Mouse (Mus musculus) gastrocnemius, adult 8-10 months (tissue): ENCODE measurements around the gene Anxa3. TPM values are rescaled to one million over a fixed set of nuclear protein-coding genes. Genes with fewer than 3 reads are reported as not detected.

Experiments
- DNase-seq, 2 experiments: peaks; one replicate each; pipeline ENCODE4 v3.0.0; 2022; ENCODE audit warnings: low spot score in 2 of 2
- total RNA-seq, 4 experiments: library from RNA; stranded (reverse); gene quantifications; 2 replicates each; pipeline ENCODE4 v1.2.4; 2022

The Anxa3 gene
- 10 to 100 TPM in 2 of 4 experiments, 1 to 10 TPM in 2; 6.2 to 12.2 (median 10.0) TPM for total RNA-seq

- DNase-seq = peak; percentile 10 to 41
These were observed at the start of gene Anxa3 for GRCm38 (mm10) chr5:96792936-96793718. TSS of gene Anxa3 (plus strand) at chr5:96793339.

GRCm38 (mm10) chr5:96747195-96747984, 45.7 kb upstream of the Anxa3 start:
- DNase-seq = no peak

- DNase-seq = no peak
These were observed 35.5 kb upstream of the Anxa3 start for GRCm38 (mm10) chr5:96757615-96758014.

- DNase-seq = no peak
These were observed 31.1 kb upstream of the Anxa3 start for GRCm38 (mm10) chr5:96762021-96762420.

- peak; percentile 18 to 24 for DNase-seq
These were observed 24.2 kb upstream of the Anxa3 start for GRCm38 (mm10) chr5:96768846-96769471.

GRCm38 (mm10) chr5:96783506-96784288, 9.4 kb upstream of the Anxa3 start:
- no peak for DNase-seq

- no peak for DNase-seq
These were observed 8.0 kb upstream of the Anxa3 start for GRCm38 (mm10) chr5:96785096-96785495.

GRCm38 (mm10) chr5:96792422-96792821, 717 bp upstream of the Anxa3 start:
- no peak for DNase-seq

- no peak for DNase-seq
These were observed 955 bp downstream of the Anxa3 start for GRCm38 (mm10) chr5:96793953-96794635.

- DNase-seq = no peak
These were observed 2.6 kb downstream of the Anxa3 start for GRCm38 (mm10) chr5:96795752-96796151.

- no peak for DNase-seq
These were observed 4.3 kb downstream of the Anxa3 start for GRCm38 (mm10) chr5:96797465-96797864.

- DNase-seq = no peak
These were observed 6.0 kb downstream of the Anxa3 start for GRCm38 (mm10) chr5:96799165-96799564.

GRCm38 (mm10) chr5:96799969-96800368, 6.8 kb downstream of the Anxa3 start:
- DNase-seq = no peak

GRCm38 (mm10) chr5:96802185-96802584, 9.0 kb downstream of the Anxa3 start:
- DNase-seq = peak; percentile 11 to 28

GRCm38 (mm10) chr5:96803091-96803490, 10.0 kb downstream of the Anxa3 start:
- DNase-seq = peak; percentile 54 to 60

- DNase-seq = no peak
These were observed 11.2 kb downstream of the Anxa3 start for GRCm38 (mm10) chr5:96804304-96804703.

GRCm38 (mm10) chr5:96804813-96805212, 11.7 kb downstream of the Anxa3 start:
- no peak for DNase-seq

GRCm38 (mm10) chr5:96810620-96811019, 17.5 kb downstream of the Anxa3 start:
- no peak for DNase-seq

- no peak for DNase-seq
These were observed 31.7 kb downstream of the Anxa3 start for GRCm38 (mm10) chr5:96824769-96825327.

- DNase-seq = no peak
These were observed 34.0 kb downstream of the Anxa3 start for GRCm38 (mm10) chr5:96827176-96827575.
